Mouse (Mus musculus): ENCODE measurements around the gene 4931414P19Rik. TPM values are rescaled to one million over a fixed set of nuclear protein-coding genes. Genes with fewer than 3 reads are reported as not detected.
A peak's percentile ranks its signal among the peaks of the same experiment; 100 is the strongest.

The 4931414P19Rik gene
- 1 to 10 TPM; 6.6 to 8.4 TPM for total RNA-seq (2021)

GRCm38 (mm10) chr14:54605752-54606321 is at the start of gene 4931414P19Rik:
4931414P19Rik (minus strand) TSS chr14:54605993.
- intact Hi-C loops (cut with DNase I) = loop anchor here (5.0 kb wide), 1 partner anchor 36 kb away; the partner anchor contains the start of genes Cdh24 and Gm17606
- DNase-seq (ENCODE audit: low spot score in 2 of 2) = peak; percentile 67 to 68

GRCm38 (mm10) chr14:54653496-54653895 is 47.7 kb upstream of the 4931414P19Rik start:
- peak; percentile 81 to 83 for DNase-seq (ENCODE audit: low spot score in 2 of 2)
- intact Hi-C loops (cut with DNase I) = loop anchor here (5.0 kb wide), 1 partner anchor 34 kb away; the partner anchor contains the start of genes 1700123O20Rik and Acin1

- no peak for DNase-seq (ENCODE audit: low spot score in 2 of 2)
- intact Hi-C loops (cut with DNase I) = loop anchor here (5.0 kb wide), 1 partner anchor 35 kb away; the partner anchor contains the start of genes 1700123O20Rik and Acin1
Observed at GRCm38 (mm10) chr14:54652787-54653186, 47.0 kb upstream of the 4931414P19Rik start.

- no peak for DNase-seq (ENCODE audit: low spot score in 2 of 2)
- intact Hi-C loops (cut with DNase I) = loop anchor here (1.0 to 5.0 kb wide), 2 partner anchors 36 to 50 kb away; partner anchors contain the start of genes 1700123O20Rik and Acin1
Observed at GRCm38 (mm10) chr14:54651556-54651955, 45.8 kb upstream of the 4931414P19Rik start.

GRCm38 (mm10) chr14:54650621-54651454 is 45.0 kb upstream of the 4931414P19Rik start:
- intact Hi-C loops (cut with DNase I) = loop anchor here (1.0 to 5.0 kb wide), 2 partner anchors 36 to 50 kb away; partner anchors contain the start of genes 1700123O20Rik and Acin1
- peak; percentile 65 to 74 for DNase-seq (ENCODE audit: low spot score in 2 of 2)

GRCm38 (mm10) chr14:54647900-54648299 is 42.1 kb upstream of the 4931414P19Rik start:
- DNase-seq (ENCODE audit: low spot score in 2 of 2) = no peak
- intact Hi-C loops (cut with DNase I) = no loop called here

GRCm38 (mm10) chr14:54646898-54647636 is 41.3 kb upstream of the 4931414P19Rik start:
- DNase-seq (ENCODE audit: low spot score in 2 of 2) = no peak
- intact Hi-C loops (cut with DNase I) = no loop called here

- intact Hi-C loops (cut with DNase I) = no loop called here
- no peak for DNase-seq (ENCODE audit: low spot score in 2 of 2)
Observed at GRCm38 (mm10) chr14:54646455-54646854, 40.7 kb upstream of the 4931414P19Rik start.

- DNase-seq (ENCODE audit: low spot score in 2 of 2) = no peak
- intact Hi-C loops (cut with DNase I) = loop anchor here (5.0 kb wide), 3 partner anchors 37 to 417 kb away; partner anchors contain the start of gene 4931414P19Rik
Observed at GRCm38 (mm10) chr14:54644294-54644693, 38.5 kb upstream of the 4931414P19Rik start.

- no peak for DNase-seq (ENCODE audit: low spot score in 2 of 2)
- intact Hi-C loops (cut with DNase I) = loop anchor here (5.0 kb wide), 3 partner anchors 36 to 416 kb away; partner anchors contain the start of gene 4931414P19Rik
Observed at GRCm38 (mm10) chr14:54643011-54643410, 37.2 kb upstream of the 4931414P19Rik start.

- DNase-seq (ENCODE audit: low spot score in 2 of 2) = no peak
- intact Hi-C loops (cut with DNase I) = loop anchor here (5.0 kb wide), 3 partner anchors 35 to 415 kb away; partner anchors contain the start of gene 4931414P19Rik
Observed at GRCm38 (mm10) chr14:54642224-54642944, 36.6 kb upstream of the 4931414P19Rik start.

- DNase-seq (ENCODE audit: low spot score in 2 of 2) = peak; percentile 87 to 89
- intact Hi-C loops (cut with DNase I) = loop anchor here (2.0 to 5.0 kb wide), 5 partner anchors 34 to 583 kb away; partner anchors contain the start of gene 4931414P19Rik
Observed at GRCm38 (mm10) chr14:54641305-54641969, 35.6 kb upstream of the 4931414P19Rik start, which contains the start of gene Cdh24. Cdh24 (minus strand) TSS chr14:54641364.

GRCm38 (mm10) chr14:54640946-54641304 is 35.1 kb upstream of the 4931414P19Rik start, which contains the start of gene Gm17606:
Gm17606 (plus strand) TSS chr14:54640952.
- intact Hi-C loops (cut with DNase I) = loop anchor here (2.0 to 5.0 kb wide), 5 partner anchors 34 to 582 kb away; partner anchors contain the start of gene 4931414P19Rik
- DNase-seq (ENCODE audit: low spot score in 2 of 2) = no peak

GRCm38 (mm10) chr14:54640121-54640520 is 34.3 kb upstream of the 4931414P19Rik start:
- DNase-seq (ENCODE audit: low spot score in 2 of 2) = no peak
- intact Hi-C loops (cut with DNase I) = loop anchor here (2.0 to 5.0 kb wide), 5 partner anchors 33 to 581 kb away; partner anchors contain the start of gene 4931414P19Rik

- no peak for DNase-seq (ENCODE audit: low spot score in 2 of 2)
- intact Hi-C loops (cut with DNase I) = no loop called here
Observed at GRCm38 (mm10) chr14:54638210-54638609, 32.4 kb upstream of the 4931414P19Rik start.

GRCm38 (mm10) chr14:54636954-54637353 is 31.2 kb upstream of the 4931414P19Rik start:
- intact Hi-C loops (cut with DNase I) = no loop called here
- DNase-seq (ENCODE audit: low spot score in 2 of 2) = no peak

- DNase-seq (ENCODE audit: low spot score in 2 of 2) = no peak
- intact Hi-C loops (cut with DNase I) = no loop called here
Observed at GRCm38 (mm10) chr14:54634182-54634581, 28.4 kb upstream of the 4931414P19Rik start.

- intact Hi-C loops (cut with DNase I) = no loop called here
- DNase-seq (ENCODE audit: low spot score in 2 of 2) = no peak
Observed at GRCm38 (mm10) chr14:54632252-54632651, 26.5 kb upstream of the 4931414P19Rik start.

Data from left cerebral cortex, postnatal 36 days (tissue).